Mouse (Mus musculus) forebrain, embryonic 12.5 days (tissue): Measurements from ENCODE around the gene Lrrn3. TPM values are rescaled to one million over a fixed set of nuclear protein-coding genes. Genes with fewer than 3 reads are reported as not detected.

Experiments
- ATAC-seq: fragments of 200-750 bp; cut with Nextera tagmentation; 2 replicates; pipeline ENCODE4 v1.8.0; 2017; ENCODE audit warnings: moderate TSS enrichment; ENCODE audit not compliant: low FRiP score
- H3K27ac ChIP-seq: fragments of 300-500 bp; sonication (generic); 2 replicates; pipeline ENCODE4 v1.5.1; 2016; ENCODE audit warnings: mild to moderate bottlenecking
- H3K27me3 ChIP-seq: fragments of 300-500 bp; sonication (generic); 2 replicates; pipeline ENCODE4 v1.6.1; 2016; ENCODE audit warnings: mild to moderate bottlenecking
- H3K36me3 ChIP-seq: fragments of 300-500 bp; sonication (generic); replicated peaks from 2 replicates; pipeline ENCODE4 v1.6.1; 2016; ENCODE audit warnings: mild to moderate bottlenecking
- H3K4me1 ChIP-seq: fragments of 300-500 bp; sonication (generic); 2 replicates; pipeline ENCODE4 v1.6.1; 2016
- H3K4me2 ChIP-seq: fragments of 300-500 bp; sonication (generic); 2 replicates; pipeline ENCODE4 v1.6.1; 2016; ENCODE audit warnings: mild to moderate bottlenecking, moderate library complexity
- H3K4me3 ChIP-seq: fragments of 300-500 bp; sonication (generic); replicated peaks from 2 replicates; pipeline ENCODE4 v1.5.1; 2016; ENCODE audit warnings: mild to moderate bottlenecking
- H3K9ac ChIP-seq: fragments of 300-500 bp; sonication (generic); 2 replicates; pipeline ENCODE4 v1.6.1; 2016; ENCODE audit warnings: mild to moderate bottlenecking
- H3K9me3 ChIP-seq: fragments of 300-500 bp; sonication (generic); 2 replicates; pipeline ENCODE4 v1.6.1; 2016
- WGBS: fragments of 180-500 bp; shearing (Covaris S2); methylation state at CpG from one replicate; pipeline ENCODE4 v1.1.7; 2016; 5-methylcytosine and 5-hydroxymethylcytosine counted together
- polyA plus RNA-seq: library from polyadenylated mRNA; unstranded; fragments of >200 nt; fragmentation: Nextera tagmentation; extraction: Ambion mirVana; gene quantifications from 2 replicates; pipeline ENCODE4 v1.2.1, GENCODE M21; 2016

Gene Lrrn3
- polyA plus RNA-seq, 1 experiment from 2014 or later, result 37.1 TPM

- no peaks in the 10 kb centered on the region for H3K9me3 ChIP-seq
- peak; percentile 31; the same call in 1 of the 2 replicates for ATAC-seq
These were observed 61.0 kb downstream of the Lrrn3 start for GRCm38 (mm10) chr12:41425101-41425679.

GRCm38 (mm10) chr12:41417961-41418360, 68.3 kb downstream of the Lrrn3 start:
- H3K27me3 ChIP-seq, result no peaks in the 10 kb centered on the region
- H3K4me3 ChIP-seq, result no peak overlapping the region
- no peak for ATAC-seq
- no peaks in the 10 kb centered on the region for H3K36me3 ChIP-seq
- H3K4me1 ChIP-seq, result no peaks in the 10 kb centered on the region
- H3K4me2 ChIP-seq, result no peak overlapping the region
- 65% methylated on average over 4 of the region's 4 CpGs for WGBS
- no peak overlapping the region for H3K27ac ChIP-seq
- H3K9me3 ChIP-seq, result no peaks in the 10 kb centered on the region
- no peak overlapping the region for H3K9ac ChIP-seq

More at GRCm38 (mm10) chr12:41425101-41425679, 61.0 kb downstream of the Lrrn3 start:
- Histone ChIP-seq H3K4me1 (peaks cover 7% of the 10 kb centered on the region), H3K4me2 (no peak overlapping the region), H3K9ac (no peak overlapping the region), H3K27ac (no peak overlapping the region), H3K27me3 (no peaks in the 10 kb centered on the region), H3K36me3 (no peaks in the 10 kb centered on the region), H3K4me3 (no peak overlapping the region)
- 32% methylated on average over 9 of the region's 9 CpGs for WGBS

- H3K36me3 ChIP-seq, result no peaks in the 10 kb centered on the region
- no peaks in the 10 kb centered on the region for H3K27me3 ChIP-seq
- H3K4me2 ChIP-seq, result no peak overlapping the region
- no peak overlapping the region for H3K9ac ChIP-seq
- H3K9me3 ChIP-seq, result no peaks in the 10 kb centered on the region
- no peak overlapping the region for H3K4me3 ChIP-seq
- 75% methylated on average over 3 of the region's 3 CpGs for WGBS
- no peak for ATAC-seq
- H3K4me1 ChIP-seq, result no peaks in the 10 kb centered on the region
- no peak overlapping the region for H3K27ac ChIP-seq
These were observed 69.1 kb downstream of the Lrrn3 start for GRCm38 (mm10) chr12:41417099-41417498.

- Histone ChIP-seq H3K27ac (no peak overlapping the region), H3K4me2 (no peak overlapping the region), H3K4me3 (no peak overlapping the region), H3K9ac (no peak overlapping the region), H3K9me3 (no peaks in the 10 kb centered on the region), H3K36me3 (no peaks in the 10 kb centered on the region), H3K4me1 (no peaks in the 10 kb centered on the region), H3K27me3 (no peaks in the 10 kb centered on the region)
- ATAC-seq, result no peak
These were observed 69.6 kb downstream of the Lrrn3 start for GRCm38 (mm10) chr12:41416635-41417034.

- H3K27me3 ChIP-seq, result no peaks in the 10 kb centered on the region
- no peak overlapping the region for H3K4me2 ChIP-seq
- H3K9ac ChIP-seq, result no peak overlapping the region
- ATAC-seq, result no peak
- H3K9me3 ChIP-seq, result no peaks in the 10 kb centered on the region
- H3K4me1 ChIP-seq, result no peaks in the 10 kb centered on the region
- no peak overlapping the region for H3K4me3 ChIP-seq
- H3K36me3 ChIP-seq, result no peaks in the 10 kb centered on the region
- 51% methylated on average over 3 of the region's 3 CpGs for WGBS
- no peak overlapping the region for H3K27ac ChIP-seq
These were observed 76.8 kb downstream of the Lrrn3 start for GRCm38 (mm10) chr12:41409431-41409830.

GRCm38 (mm10) chr12:41401923-41402322, 84.3 kb downstream of the Lrrn3 start:
- Histone ChIP-seq H3K4me3 (no peak overlapping the region), H3K36me3 (no peaks in the 10 kb centered on the region), H3K27me3 (no peaks in the 10 kb centered on the region), H3K27ac (no peak overlapping the region), H3K9ac (no peak overlapping the region), H3K4me2 (no peak overlapping the region), H3K4me1 (no peaks in the 10 kb centered on the region), H3K9me3 (no peaks in the 10 kb centered on the region)
- WGBS, result 65% methylated on average over 3 of the region's 3 CpGs
- ATAC-seq, result no peak
